Mouse (Mus musculus): ENCODE results near the gene Slc48a1.

Gene Slc48a1

DNA sequence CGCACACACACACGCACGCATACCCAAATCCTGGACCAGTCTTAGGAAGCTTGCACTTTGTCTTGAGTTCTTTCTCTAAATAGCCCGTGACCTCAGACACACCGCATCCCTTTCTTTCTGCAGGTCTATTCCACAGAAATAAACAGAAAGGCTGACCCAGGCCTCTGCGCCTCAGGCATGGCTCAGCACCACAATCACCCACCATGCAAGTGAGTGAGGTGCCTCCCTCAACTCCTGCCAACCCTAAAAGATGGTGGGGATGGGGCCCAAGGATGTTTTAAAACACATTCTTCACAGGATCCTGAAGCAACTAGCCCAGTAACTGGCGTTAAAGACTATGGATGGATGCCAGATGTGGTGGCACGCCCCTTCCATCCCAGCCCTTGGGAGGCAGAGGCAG, 49.1 kb downstream of the Slc48a1 start:
- no peak for DNase-seq (ENCODE audit: low spot score)

DNA sequence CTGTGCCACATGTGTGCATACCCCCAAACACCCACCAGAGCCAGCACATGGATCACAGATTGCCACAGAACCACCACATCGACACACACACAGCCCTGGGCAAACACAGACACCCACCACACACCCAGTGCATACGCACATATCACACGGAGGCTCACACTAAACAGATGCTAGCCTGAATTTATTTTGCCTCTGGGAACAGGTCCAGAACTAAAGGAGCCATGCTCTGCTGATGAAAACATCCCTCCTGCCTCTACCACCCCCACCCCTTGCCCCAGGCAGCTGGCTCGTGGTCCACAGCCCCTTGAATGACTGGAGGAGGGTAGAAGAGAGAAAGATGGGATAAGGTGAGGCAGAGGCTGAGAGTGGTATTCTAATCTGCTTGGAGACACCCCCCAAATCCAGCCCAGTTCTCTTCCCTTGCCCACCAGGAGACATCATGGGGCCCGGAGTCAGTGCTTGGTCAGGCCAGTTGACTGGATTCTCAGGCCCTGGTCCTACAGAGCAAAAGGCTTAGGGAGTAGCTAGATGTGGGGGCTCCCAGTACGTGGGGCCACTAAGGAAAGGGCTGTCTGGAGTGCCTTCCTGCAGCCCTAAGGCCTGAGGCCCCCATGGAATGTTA, 50.0 kb downstream of the Slc48a1 start:
- DNase-seq (ENCODE audit: low spot score) = no peak

- no peak for DNase-seq (ENCODE audit: low spot score)
Observed at GRCm38 (mm10) chr15:97828901-97829338, 50.6 kb downstream of the Slc48a1 start.

GRCm38 (mm10) chr15:97829432-97829831, 51.1 kb downstream of the Slc48a1 start:
- no peak for DNase-seq (ENCODE audit: low spot score)

DNA sequence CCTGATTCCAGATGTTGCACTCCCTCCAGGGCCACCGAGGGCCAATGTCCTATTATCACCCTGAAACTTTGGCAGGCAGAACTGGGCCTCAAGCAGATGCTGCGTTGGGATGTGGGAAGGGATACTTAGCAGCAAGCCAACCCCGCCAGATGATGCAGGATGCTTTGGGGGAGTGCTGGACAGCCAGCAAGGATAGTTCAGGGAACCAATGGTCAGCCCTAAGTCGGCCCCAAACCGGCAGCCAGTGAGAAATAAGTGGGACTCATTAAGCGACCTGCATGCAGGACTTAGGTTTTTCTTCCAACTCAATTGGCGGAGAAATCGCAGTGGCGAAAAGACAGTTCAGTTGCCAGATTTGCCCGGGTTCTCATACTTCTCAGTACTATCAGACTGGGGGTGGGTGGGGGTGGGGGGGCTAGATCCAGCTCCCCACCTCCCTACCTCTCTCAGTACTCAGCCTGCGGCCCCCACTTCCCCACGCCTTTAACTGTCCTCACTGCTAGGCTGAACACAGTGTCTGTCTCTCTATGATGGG, 52.0 kb downstream of the Slc48a1 start:
- no peak for DNase-seq (ENCODE audit: low spot score)

- DNase-seq (ENCODE audit: low spot score) = no peak
Observed at GRCm38 (mm10) chr15:97830788-97831241, 52.5 kb downstream of the Slc48a1 start.

DNA sequence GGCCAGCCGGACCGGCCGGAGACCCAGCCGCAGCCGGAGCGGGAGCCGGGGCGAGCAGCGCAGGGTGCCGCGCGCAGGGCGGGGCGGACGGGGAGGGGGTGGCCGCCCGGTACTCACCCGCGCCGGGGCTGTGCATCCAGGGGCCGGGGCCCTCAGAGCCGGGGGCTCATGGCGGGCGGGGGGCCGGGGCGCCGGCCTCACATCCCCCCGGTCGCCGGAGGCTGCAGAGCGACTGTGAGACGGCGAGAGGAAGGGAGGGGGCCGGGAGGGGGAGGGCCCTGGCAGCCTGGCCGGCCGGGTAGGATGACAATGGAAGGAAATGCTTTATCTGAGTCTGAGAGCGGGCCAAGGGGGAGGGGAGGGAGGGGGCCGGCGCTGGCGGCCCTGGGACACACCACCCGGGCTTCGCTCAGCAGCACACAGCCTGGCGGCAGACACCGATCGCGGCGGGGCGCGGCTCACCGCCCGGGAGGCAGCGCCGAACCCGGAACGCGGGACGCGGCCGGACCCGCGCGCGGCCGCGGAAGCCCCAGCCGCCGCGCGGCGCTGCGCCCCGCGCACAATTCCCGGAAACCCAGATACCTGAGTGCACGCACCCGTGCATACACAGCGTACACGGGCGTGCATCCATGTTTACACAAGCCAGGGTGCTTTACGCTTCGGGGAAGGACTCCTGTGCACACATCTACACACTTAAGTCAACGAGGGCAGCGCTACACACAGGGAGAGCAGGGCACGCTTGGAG, 53.1 kb downstream of the Slc48a1 start:
- no peak for DNase-seq (ENCODE audit: low spot score)

- DNase-seq (ENCODE audit: low spot score) = no peak
Observed at GRCm38 (mm10) chr15:97831987-97832640, 53.8 kb downstream of the Slc48a1 start.

DNA sequence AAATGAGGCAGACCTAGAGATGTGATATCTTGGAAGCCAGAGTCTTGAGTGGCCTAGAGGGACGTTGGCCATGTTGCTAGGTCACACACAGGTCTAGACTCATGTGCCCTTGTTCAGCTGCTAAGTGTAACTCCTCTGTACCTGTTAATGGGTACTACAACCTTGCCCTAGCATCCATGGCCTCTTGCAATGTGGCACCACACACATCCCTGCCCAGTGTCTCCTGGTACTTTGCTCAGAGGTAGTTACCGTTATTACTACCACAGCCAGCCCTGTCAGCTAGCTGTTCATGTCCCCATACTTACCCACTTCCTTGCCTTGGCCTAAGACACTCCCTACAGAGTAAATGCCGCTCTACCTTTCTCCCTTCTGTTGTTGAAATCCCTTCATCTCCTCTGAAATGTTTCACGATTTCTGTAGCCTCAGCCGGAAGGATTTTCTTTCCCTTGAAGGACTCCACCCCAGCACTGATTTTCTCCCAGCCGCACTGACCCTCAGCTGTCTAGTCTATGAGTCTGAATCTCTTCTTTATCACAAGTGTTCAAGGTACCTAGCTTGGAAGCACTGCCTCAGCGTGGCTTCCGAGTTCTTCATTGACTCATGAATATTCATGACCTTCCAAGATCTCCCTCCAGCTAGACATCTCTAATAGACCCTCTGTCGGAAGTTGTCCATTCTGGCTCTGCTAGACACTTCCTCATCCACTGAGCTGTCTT, 54.6 kb downstream of the Slc48a1 start:
- DNase-seq (ENCODE audit: low spot score) = no peak

DNA sequence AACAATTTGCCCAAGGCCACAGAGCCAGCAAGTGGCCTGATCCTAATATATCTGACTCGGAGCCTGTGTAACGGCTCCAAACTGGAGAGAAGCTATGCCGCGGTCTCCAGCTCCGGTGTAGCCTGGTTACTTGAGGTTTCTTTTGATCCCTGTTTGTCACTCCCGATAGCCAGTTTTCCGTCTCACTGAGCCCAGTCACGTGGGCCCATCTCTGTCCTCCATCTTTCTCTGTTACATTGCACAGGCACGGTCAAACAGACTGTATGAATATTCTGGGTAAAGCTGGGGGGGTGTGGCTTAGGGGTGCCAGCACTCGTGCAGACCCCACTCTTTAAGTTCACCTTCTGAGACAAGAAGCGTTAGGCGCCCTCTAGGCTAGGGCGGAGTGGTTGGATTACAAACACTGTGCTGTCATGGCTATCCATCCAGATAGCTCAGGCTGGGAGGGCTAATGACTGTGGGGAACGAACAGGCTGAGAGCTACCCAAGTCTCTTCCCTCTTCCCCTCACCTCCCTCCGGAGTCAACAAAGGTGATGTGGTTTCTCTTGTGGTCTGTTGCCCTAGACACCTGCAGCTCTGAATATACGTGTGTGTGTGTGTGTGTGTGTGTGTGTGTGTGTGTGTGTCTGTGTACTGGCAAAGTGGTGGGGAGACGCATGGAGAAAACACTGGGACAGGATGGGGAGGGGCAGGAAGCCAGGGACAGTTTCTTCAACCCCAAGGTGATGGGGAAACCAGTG, 58.0 kb downstream of the Slc48a1 start:
- no peak for DNase-seq (ENCODE audit: low spot score)

- DNase-seq (ENCODE audit: low spot score) = no peak
Observed at GRCm38 (mm10) chr15:97836894-97837247, 58.6 kb downstream of the Slc48a1 start.

DNA sequence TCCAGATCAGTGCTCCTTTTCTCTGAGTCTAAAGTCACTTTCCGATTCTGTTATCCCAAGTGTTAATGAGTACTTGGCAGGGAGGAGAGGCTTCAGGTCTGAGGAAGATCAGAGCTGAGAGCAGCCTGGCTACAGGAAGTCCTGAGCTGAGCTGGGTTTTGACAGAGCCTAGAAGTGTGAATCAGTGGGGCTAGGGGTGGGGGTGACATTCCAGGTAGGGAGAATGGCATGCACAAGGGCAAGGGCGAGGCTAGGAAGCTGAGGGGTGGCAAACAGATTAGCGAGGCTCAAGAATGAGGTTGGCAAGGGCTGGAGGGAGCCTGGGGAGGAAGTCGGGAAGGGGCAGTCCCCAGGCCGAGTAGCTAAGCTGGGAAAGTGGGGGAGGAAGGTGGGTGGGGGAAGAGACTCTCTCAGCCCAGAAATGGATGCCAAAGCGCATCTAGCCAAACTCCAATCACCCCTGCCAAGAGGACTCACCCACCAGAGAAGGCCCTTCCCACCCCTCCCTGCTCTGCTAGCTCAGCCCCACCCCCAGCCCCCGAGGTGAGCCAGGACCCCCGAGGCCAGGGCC, 59.3 kb downstream of the Slc48a1 start:
- no peak for DNase-seq (ENCODE audit: low spot score)

GRCm38 (mm10) chr15:97838395-97838794, 60.1 kb downstream of the Slc48a1 start:
- no peak for DNase-seq (ENCODE audit: low spot score)

GRCm38 (mm10) chr15:97839012-97839411, 60.7 kb downstream of the Slc48a1 start:
- DNase-seq (ENCODE audit: low spot score) = no peak

DNA sequence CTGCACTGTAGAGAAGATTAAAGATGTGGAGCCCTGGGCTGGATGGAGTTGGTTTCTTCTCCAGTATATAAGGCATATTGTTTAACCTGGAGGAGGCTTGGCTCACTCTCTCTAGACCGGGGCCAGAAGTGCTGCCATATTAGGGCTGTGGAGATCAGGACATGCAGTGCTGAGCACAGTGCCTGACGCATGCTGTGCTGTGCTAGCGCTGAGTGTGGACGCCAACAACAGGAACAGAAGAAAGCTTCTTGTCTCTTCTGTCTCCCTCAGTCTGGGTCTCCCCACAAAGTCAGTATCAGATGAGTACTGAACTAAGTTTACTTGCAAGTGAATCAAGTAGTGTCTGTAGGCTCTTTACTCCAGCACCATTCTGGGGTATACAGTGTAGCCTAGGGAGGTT, 61.2 kb downstream of the Slc48a1 start:
- DNase-seq (ENCODE audit: low spot score) = no peak

- DNase-seq (ENCODE audit: low spot score) = no peak
Observed at GRCm38 (mm10) chr15:97839991-97840455, 61.7 kb downstream of the Slc48a1 start.

DNA sequence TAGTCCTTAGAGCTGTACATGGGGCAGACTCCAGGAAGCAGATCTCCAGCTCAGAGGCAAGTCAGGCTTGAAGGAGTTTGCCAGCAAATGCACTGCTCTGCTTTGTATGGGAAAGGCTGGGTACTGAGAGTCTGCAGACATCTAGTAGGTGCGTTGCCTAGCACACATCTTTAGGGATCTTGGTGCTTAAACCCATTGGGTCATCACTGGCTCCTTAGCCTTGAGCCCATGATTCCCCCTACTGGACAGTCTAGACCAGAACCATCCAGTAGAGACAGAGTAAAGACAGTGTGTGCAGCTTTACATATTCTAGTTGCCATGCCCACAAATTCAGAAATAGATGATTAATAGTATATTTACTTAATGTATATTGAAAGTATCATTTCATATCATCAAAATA, 62.5 kb downstream of the Slc48a1 start:
- DNase-seq (ENCODE audit: low spot score) = no peak

DNA sequence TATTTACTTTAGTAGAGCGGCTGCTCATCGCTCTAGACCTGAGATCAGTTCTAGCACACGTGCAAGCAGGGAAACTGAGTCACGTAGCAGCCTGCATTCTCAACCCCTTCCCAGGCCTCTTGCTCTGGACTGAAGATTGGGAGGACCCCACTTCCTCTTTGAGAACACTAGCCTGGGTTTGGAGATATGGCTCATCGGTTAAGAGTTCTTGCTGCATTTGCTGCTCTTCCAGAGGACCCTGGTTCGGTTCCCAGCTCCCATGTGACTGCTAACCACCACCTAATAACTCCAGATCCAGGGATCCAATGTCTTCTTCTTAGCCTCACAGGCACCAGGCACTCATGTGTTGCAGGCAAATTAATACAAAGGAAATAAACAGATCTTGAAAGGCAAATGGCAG, 63.1 kb downstream of the Slc48a1 start:
- DNase-seq (ENCODE audit: low spot score) = no peak

GRCm38 (mm10) chr15:97842058-97842457, 63.7 kb downstream of the Slc48a1 start:
- no peak for DNase-seq (ENCODE audit: low spot score)

All from layer of hippocampus, adult 9-10 months (tissue).